Mouse (Mus musculus): ENCODE data around the gene Eif3c.

The Eif3c gene

GRCm38 (mm10) chr7:126566094-126566765 lies at the start of gene Eif3c:
Gene Eif3c, minus strand, starts transcription at chr7:126566411.
- peak; percentile 33 to 43 for DNase-seq (ENCODE audit: low read depth in 1 of 2, low spot score in 2 of 2)

- DNase-seq (ENCODE audit: low read depth in 1 of 2, low spot score in 2 of 2) = no peak
These were observed 46.5 kb upstream of the Eif3c start for GRCm38 (mm10) chr7:126612736-126613135.

- no peak for DNase-seq (ENCODE audit: low read depth in 1 of 2, low spot score in 2 of 2)
These were observed 41.6 kb upstream of the Eif3c start for GRCm38 (mm10) chr7:126607796-126608195.

- no peak for DNase-seq (ENCODE audit: low read depth in 1 of 2, low spot score in 2 of 2)
These were observed 40.9 kb upstream of the Eif3c start for GRCm38 (mm10) chr7:126607064-126607463.

- no peak for DNase-seq (ENCODE audit: low read depth in 1 of 2, low spot score in 2 of 2)
These were observed 40.4 kb upstream of the Eif3c start for GRCm38 (mm10) chr7:126606611-126607010.

GRCm38 (mm10) chr7:126602650-126603049 lies 36.4 kb upstream of the Eif3c start:
- DNase-seq (ENCODE audit: low read depth in 1 of 2, low spot score in 2 of 2) = no peak

GRCm38 (mm10) chr7:126601896-126602295 lies 35.7 kb upstream of the Eif3c start:
- no peak for DNase-seq (ENCODE audit: low read depth in 1 of 2, low spot score in 2 of 2)

GRCm38 (mm10) chr7:126598919-126599318 lies 32.7 kb upstream of the Eif3c start:
- DNase-seq (ENCODE audit: low read depth in 1 of 2, low spot score in 2 of 2) = no peak

GRCm38 (mm10) chr7:126596414-126596813 lies 30.2 kb upstream of the Eif3c start:
- DNase-seq (ENCODE audit: low read depth in 1 of 2, low spot score in 2 of 2) = no peak

GRCm38 (mm10) chr7:126595890-126596289 lies 29.7 kb upstream of the Eif3c start:
- no peak for DNase-seq (ENCODE audit: low read depth in 1 of 2, low spot score in 2 of 2)

- DNase-seq (ENCODE audit: low read depth in 1 of 2, low spot score in 2 of 2) = no peak
These were observed 28.8 kb upstream of the Eif3c start, which contains the start of gene Il27 for GRCm38 (mm10) chr7:126594862-126595561. Gene Il27, minus strand, starts transcription at chr7:126594941.

- no peak for DNase-seq (ENCODE audit: low read depth in 1 of 2, low spot score in 2 of 2)
These were observed 21.6 kb upstream of the Eif3c start for GRCm38 (mm10) chr7:126587779-126588178.

GRCm38 (mm10) chr7:126586839-126587238 lies 20.6 kb upstream of the Eif3c start:
- no peak for DNase-seq (ENCODE audit: low read depth in 1 of 2, low spot score in 2 of 2)

GRCm38 (mm10) chr7:126585717-126586116 lies 19.5 kb upstream of the Eif3c start, which contains the start of gene Cln3:
Gene Cln3, minus strand, starts transcription at chr7:126585817.
- DNase-seq (ENCODE audit: low read depth in 1 of 2, low spot score in 2 of 2) = no peak

- DNase-seq (ENCODE audit: low read depth in 1 of 2, low spot score in 2 of 2) = peak; percentile 62 to 72
These were observed 18.3 kb upstream of the Eif3c start, which contains the start of gene Apobr for GRCm38 (mm10) chr7:126584506-126584977. Gene Apobr, plus strand, starts transcription at chr7:126584942.

- DNase-seq (ENCODE audit: low read depth in 1 of 2, low spot score in 2 of 2) = no peak
These were observed 17.6 kb upstream of the Eif3c start for GRCm38 (mm10) chr7:126583761-126584160.

GRCm38 (mm10) chr7:126583251-126583709 lies 17.1 kb upstream of the Eif3c start:
- peak; percentile 29 to 69 for DNase-seq (ENCODE audit: low read depth in 1 of 2, low spot score in 2 of 2)

- DNase-seq (ENCODE audit: low read depth in 1 of 2, low spot score in 2 of 2) = no peak
These were observed 16.5 kb upstream of the Eif3c start for GRCm38 (mm10) chr7:126582759-126583158.

- DNase-seq (ENCODE audit: low read depth in 1 of 2, low spot score in 2 of 2) = no peak
These were observed 15.4 kb upstream of the Eif3c start for GRCm38 (mm10) chr7:126581661-126582060.

- DNase-seq (ENCODE audit: low read depth in 1 of 2, low spot score in 2 of 2) = no peak
These were observed 13.0 kb upstream of the Eif3c start for GRCm38 (mm10) chr7:126579172-126579571.

GRCm38 (mm10) chr7:126576946-126577345 lies 10.7 kb upstream of the Eif3c start:
- peak in 1 of 2 experiments; percentile 42 for DNase-seq (ENCODE audit: low read depth in 1 of 2, low spot score in 2 of 2)

GRCm38 (mm10) chr7:126565693-126566092 lies 518 bp downstream of the Eif3c start:
- DNase-seq (ENCODE audit: low read depth in 1 of 2, low spot score in 2 of 2) = no peak
